Mouse (Mus musculus) small intestine, adult 2 months (tissue): ENCODE measurements around the gene Knstrn. TPM values are rescaled to one million over a fixed set of nuclear protein-coding genes. Genes with fewer than 3 reads are reported as not detected.

Experiments used
- H3K27ac ChIP-seq: fragments of 200-500 bp; 2 replicates; pipeline ENCODE4 v1.5.1; 2012; ENCODE audit warnings: low read depth, low read length, control low read depth, inconsistent platforms; ENCODE audit not compliant: insufficient read depth
- H3K27me3 ChIP-seq: fragments of 200-500 bp; 2 replicates; pipeline ENCODE4 v1.6.1; 2012; ENCODE audit warnings: mild to moderate bottlenecking, moderate library complexity, low read length, inconsistent platforms; ENCODE audit not compliant: control insufficient read depth, insufficient read depth
- H3K36me3 ChIP-seq: fragments of 200-500 bp; 2 replicates; pipeline ENCODE4 v1.6.1; 2012; ENCODE audit warnings: mild to moderate bottlenecking, low read length, control low read depth, inconsistent platforms; ENCODE audit not compliant: control insufficient read depth, insufficient read depth
- H3K4me1 ChIP-seq: fragments of 200-500 bp; 2 replicates; pipeline ENCODE4 v1.6.1; 2012; ENCODE audit warnings: low read length, inconsistent platforms, mixed read lengths; ENCODE audit not compliant: control insufficient read depth, insufficient read depth, insufficient read length
- H3K4me3 ChIP-seq: fragments of 200-500 bp; 2 replicates; pipeline ENCODE4 v1.5.1; 2012; ENCODE audit warnings: low read depth, mild to moderate bottlenecking, control low read depth, inconsistent platforms, low read length, moderate library complexity
- CTCF ChIP-seq: fragments of 200-500 bp; IDR thresholded peaks from 2 replicates; pipeline ENCODE4 v1.5.1; 2012; ENCODE audit warnings: low read depth, mild to moderate bottlenecking, control low read depth, inconsistent platforms, low read length, moderate library complexity, mixed read lengths; ENCODE audit not compliant: insufficient replicate concordance, insufficient read length; ENCODE audit errors: extremely low read depth
- POLR2A ChIP-seq: fragments of 200-500 bp; IDR thresholded peaks from 2 replicates; pipeline ENCODE4 v1.6.1; 2012; ENCODE audit warnings: low read depth, mild to moderate bottlenecking, control low read depth, inconsistent platforms, low read length, moderate library complexity
- WGBS: fragments of 180-500 bp; shearing (Covaris S2); methylation state at CpG from one replicate; pipeline ENCODE4 v1.1.7; 2018; 5-methylcytosine and 5-hydroxymethylcytosine counted together
- polyA plus RNA-seq: library from polyadenylated mRNA; depleted of rRNA; stranded (reverse); fragments of >200 nt; gene quantifications from 2 replicates; pipeline ENCODE4 v1.2.3, GENCODE M21; 2012

Knstrn gene
- polyA plus RNA-seq, 1 experiment = 4.7 TPM

GRCm38 (mm10) chr2:118782303-118782702, 31.5 kb upstream of the Knstrn start:
- WGBS = 28% methylated on average over 4 of the region's 4 CpGs

DNA sequence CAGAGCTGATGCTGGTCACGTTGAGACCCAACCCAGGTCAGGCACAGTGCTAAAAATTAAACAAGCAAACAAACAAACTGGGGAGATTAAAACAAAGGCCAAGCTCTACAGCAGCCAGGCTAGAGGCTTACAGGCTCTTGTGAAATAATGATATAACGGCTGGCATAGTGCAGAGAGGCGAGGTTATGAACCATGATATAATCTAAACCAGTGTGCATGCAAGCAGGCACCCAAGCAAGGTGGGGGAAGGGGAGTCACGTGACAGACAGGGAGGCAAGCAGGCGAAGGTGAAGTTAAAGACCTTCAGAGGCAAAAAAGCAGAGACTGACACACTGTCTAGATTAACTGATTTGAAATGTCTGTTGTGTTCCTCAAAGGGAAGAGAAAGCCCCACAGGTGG, 30.7 kb upstream of the Knstrn start:
- WGBS = 43% methylated on average over 5 of the region's 5 CpGs
- Histone ChIP-seq H3K27ac (no peak overlapping the region), H3K4me1 (peaks cover 9% of the 10 kb centered on the region; the same call in 1 of the 2 replicates), H3K36me3 (no peaks in the 10 kb centered on the region), H3K4me3 (no peak overlapping the region), H3K27me3 (no peaks in the 10 kb centered on the region)
- no peak for TF ChIP-seq POLR2A
- TF ChIP-seq CTCF = no peak

More at GRCm38 (mm10) chr2:118782303-118782702, 31.5 kb upstream of the Knstrn start:
- Histone ChIP-seq H3K27me3 (no peaks in the 10 kb centered on the region), H3K27ac (no peak overlapping the region), H3K4me1 (peaks cover 15% of the 10 kb centered on the region), H3K36me3 (no peaks in the 10 kb centered on the region), H3K4me3 (no peak overlapping the region)
- TF ChIP-seq CTCF = no peak
- TF ChIP-seq POLR2A = no peak

GRCm38 (mm10) chr2:118783663-118784062, 30.1 kb upstream of the Knstrn start:
- no peak for TF ChIP-seq POLR2A
- no peak for TF ChIP-seq CTCF
- 89% methylated on average over 7 of the region's 7 CpGs for WGBS

DNA sequence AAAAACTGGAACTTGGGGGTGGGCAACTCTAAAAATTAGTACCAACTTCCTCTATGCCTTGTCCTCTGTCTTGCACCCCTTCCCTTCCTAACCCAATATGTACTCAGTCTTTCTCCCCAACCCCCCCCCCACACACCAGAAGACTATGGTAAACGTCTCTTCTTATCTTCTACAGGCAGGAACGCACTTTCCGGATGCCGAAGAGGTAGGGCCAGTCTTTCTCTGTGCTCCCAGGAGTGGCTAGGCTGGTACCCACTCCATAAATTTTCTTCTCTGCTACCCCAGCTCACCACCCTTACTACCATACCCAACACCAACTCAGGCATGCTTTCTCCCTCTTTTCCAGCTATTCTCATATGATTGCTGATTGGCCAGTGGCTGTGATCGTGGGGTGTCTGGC, 27.3 kb upstream of the Knstrn start:
- H3K27ac ChIP-seq = no peak overlapping the region
- H3K4me3 ChIP-seq = no peak overlapping the region
- TF ChIP-seq CTCF (no peak), POLR2A (no peak)
- H3K27me3 ChIP-seq = no peaks in the 10 kb centered on the region
- H3K4me1 ChIP-seq = peaks cover 16% of the 10 kb centered on the region
- 74% methylated on average over 5 of the region's 5 CpGs for WGBS
- H3K36me3 ChIP-seq = no peaks in the 10 kb centered on the region

More at GRCm38 (mm10) chr2:118783663-118784062, 30.1 kb upstream of the Knstrn start:
- H3K36me3 ChIP-seq = no peaks in the 10 kb centered on the region
- H3K4me3 ChIP-seq = no peak overlapping the region
- no peak overlapping the region for H3K27ac ChIP-seq
- peaks cover 6% of the 10 kb centered on the region; the same call in 1 of the 2 replicates for H3K4me1 ChIP-seq
- H3K27me3 ChIP-seq = no peaks in the 10 kb centered on the region

DNA sequence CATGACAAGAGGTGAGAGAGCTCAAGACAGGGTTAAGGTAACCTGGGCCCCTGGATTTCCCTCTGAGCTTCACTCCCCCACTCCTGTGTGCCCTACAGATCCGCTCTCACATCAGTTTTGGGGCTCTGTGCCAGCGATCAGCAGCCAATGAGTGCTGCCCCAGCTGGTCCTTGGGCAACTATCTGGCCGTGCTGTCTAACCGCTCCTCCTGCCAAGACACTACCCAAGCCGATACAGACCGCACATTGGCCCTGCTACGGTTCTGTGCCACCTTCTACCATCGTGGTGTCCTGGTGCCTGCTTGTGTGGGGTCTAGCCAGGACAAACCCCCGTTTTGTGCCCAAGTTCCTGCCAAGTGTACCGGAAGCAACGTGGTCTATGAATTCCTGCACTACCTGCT, 24.3 kb upstream of the Knstrn start:
- H3K36me3 ChIP-seq = no peaks in the 10 kb centered on the region

GRCm38 (mm10) chr2:118790221-118790550, 23.6 kb upstream of the Knstrn start:
- H3K4me3 ChIP-seq = peak overlapping the region; percentile 53
- 65% methylated on average over 12 of the region's 12 CpGs for WGBS
- no peak for TF ChIP-seq CTCF
- TF ChIP-seq POLR2A = no peak

More for the DNA sequence above, 24.3 kb upstream of the Knstrn start:
- WGBS = 88% methylated on average over 11 of the region's 11 CpGs
- TF ChIP-seq POLR2A (no peak), CTCF (no peak)
- no peak overlapping the region for H3K27ac ChIP-seq
- no peaks in the 10 kb centered on the region for H3K27me3 ChIP-seq
- H3K4me1 ChIP-seq = peaks cover 16% of the 10 kb centered on the region
- H3K4me3 ChIP-seq = no peak overlapping the region

DNA sequence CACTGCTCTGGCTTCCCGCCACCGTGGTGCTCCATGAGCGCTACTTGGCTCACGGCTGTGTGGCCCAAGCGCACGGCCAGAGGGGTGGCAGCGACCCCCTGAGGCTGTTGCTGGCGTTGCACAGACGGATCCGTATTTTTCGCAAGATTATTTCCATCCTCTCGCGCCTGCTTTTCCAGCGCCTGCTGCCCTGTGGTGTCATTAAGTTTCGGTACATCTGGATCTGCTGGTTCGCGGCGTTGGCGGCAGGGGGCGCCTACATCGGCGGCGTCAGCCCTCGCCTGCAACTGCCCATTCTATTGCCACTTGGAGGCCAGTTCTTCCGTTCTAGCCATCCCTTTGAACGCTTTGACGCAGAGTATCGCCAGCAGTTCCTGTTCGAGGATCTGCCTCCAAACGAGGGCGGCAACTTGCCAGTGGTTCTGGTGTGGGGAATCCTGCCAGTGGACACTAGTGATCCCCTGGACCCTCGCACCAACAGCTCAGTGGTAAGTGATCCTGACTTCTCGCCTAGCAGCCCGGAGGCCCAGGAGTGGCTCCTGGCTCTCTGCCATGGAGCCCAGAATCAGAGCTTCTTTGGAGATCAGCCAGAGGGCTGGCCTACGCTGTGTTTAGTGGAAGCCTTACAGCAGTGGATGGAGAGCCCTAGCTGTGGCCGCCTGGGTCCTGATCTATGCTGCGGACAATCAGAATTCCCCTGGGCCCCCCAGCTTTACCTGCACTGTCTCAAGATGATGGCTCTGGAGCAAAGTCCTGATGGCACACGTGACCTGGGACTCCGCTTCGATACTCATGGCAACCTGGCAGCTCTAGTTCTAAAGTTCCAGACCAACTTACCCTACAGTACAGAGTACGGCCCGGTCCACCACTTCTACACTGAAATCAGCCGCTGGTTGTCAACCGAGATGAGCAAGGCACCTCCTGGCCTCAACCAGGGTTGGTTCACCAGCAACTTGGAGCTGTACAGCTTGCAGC, 23.0 kb upstream of the Knstrn start:
- WGBS = 12% methylated on average over 44 of the region's 44 CpGs
- peak; percentile 77 for TF ChIP-seq CTCF
- TF ChIP-seq POLR2A = no peak; the same call in 1 of the 2 replicates

More at GRCm38 (mm10) chr2:118790221-118790550, 23.6 kb upstream of the Knstrn start:
- no peaks in the 10 kb centered on the region for H3K36me3 ChIP-seq
- no peaks in the 10 kb centered on the region for H3K27me3 ChIP-seq
- H3K4me1 ChIP-seq = peaks cover 16% of the 10 kb centered on the region
- no peak overlapping the region for H3K27ac ChIP-seq

More for the DNA sequence above, 23.0 kb upstream of the Knstrn start:
- no peak overlapping the region; the same call in 1 of the 2 replicates for H3K27ac ChIP-seq
- H3K4me1 ChIP-seq = peaks cover 16% of the 10 kb centered on the region
- H3K36me3 ChIP-seq = no peaks in the 10 kb centered on the region
- no peaks in the 10 kb centered on the region for H3K27me3 ChIP-seq
- H3K4me3 ChIP-seq = peak overlapping the region; percentile 53
